Mouse (Mus musculus) brain, embryonic 14.5 days (tissue): ENCODE results near the gene Mat2b.

Source experiments
- CTCF ChIP-seq: fragments of 200-500 bp; IDR thresholded peaks from 2 replicates; pipeline ENCODE4 v1.5.1; 2012; ENCODE audit warnings: inconsistent platforms, mild to moderate bottlenecking, moderate library complexity, borderline replicate concordance; ENCODE audit not compliant: insufficient read depth, insufficient read length; ENCODE audit errors: extremely low read depth
- POLR2A ChIP-seq: fragments of 200-500 bp; IDR thresholded peaks from 2 replicates; pipeline ENCODE4 v1.6.1; 2012; ENCODE audit warnings: mild to moderate bottlenecking, inconsistent platforms, borderline replicate concordance; ENCODE audit not compliant: poor library complexity, insufficient read depth, insufficient read length, severe bottlenecking; ENCODE audit errors: extremely low read depth

DNA sequence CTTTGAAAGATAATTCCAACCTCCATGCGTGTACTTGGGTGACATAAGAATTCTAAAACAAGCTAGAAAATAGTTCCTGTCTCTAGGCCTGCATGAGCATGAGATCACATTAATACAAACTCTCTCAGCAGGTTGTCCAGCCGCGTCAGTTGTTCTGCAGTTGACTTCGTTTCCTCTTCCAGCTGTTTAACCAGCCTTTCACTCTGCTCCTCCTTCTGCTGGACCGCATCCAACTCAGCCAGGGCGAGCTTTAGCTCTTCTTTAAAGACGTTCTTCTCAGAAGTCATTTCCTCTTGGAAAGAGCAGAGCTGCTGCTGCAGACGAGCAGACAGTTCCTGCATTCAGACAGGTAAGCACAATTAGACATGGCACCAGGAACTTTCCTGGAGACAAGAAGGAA, 18.9 kb upstream of the Mat2b start:
- TF ChIP-seq POLR2A, result no peak
- no peak for TF ChIP-seq CTCF
